ENCODE assay signal across 12 mouse cellular contexts in the genomic region with DNA sequence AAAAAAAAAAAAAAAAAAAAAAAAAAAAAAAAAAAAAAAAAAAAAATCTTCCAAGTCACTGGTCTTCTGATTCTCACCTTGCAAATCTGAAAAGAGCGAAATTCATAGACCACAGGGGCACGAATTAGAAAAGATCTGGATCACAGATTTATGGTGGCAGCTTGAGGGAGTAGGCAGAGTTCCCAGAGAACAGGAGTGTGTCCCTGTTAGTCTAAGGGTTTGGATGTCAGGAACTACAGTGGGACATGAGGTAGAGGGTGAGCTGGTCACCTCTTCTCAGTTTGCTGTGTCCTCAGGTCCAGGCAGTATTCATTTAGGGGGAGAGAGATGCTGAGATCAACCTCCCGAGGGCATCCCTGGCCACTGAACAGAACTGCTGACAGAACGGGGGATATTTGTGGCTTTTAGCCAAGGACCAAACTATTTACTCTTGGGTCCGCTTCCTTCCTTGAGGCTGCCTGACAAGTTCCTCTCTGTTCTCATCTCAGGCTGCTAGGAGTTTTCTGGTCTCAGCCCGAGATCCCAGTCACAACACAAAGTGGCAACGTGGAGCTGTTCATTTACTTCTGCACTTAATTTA.
DNase-seq lines count a peak whose midpoint lies in the region; ATAC-seq and TF ChIP-seq lines count a peak whose summit lies in the region.
"Had no signal": no experiment of that assay in that cellular context is flagged by ENCODE, and none has a peak within 500 bp of the region (broad histone marks: within the 10 kb centered on the region; RNA-seq: fewer than 3 reads in every experiment).

No protein-coding gene starts in this region.

- H3K27ac ChIP-seq in kidney, adult 2 months (ENCODE audit: insufficient read depth, low read depth, low read length) = no peak overlapping the region
- no peak overlapping the region for H3K27ac ChIP-seq in kidney, embryonic 14.5 days (ENCODE audit: low read depth, low read length)
- no peak overlapping the region for H3K27ac ChIP-seq in limb, embryonic 14.5 days (replicated peaks; ENCODE audit: low read depth, low read length)
- H3K27ac ChIP-seq: liver, embryonic 13.5 days; midbrain, embryonic 15.5 days; neural tube, embryonic 15.5 days had no signal

- 19% methylated on average over 7 of the region's 7 CpGs for WGBS in kidney, adult 2 months
- WGBS in kidney, embryonic 14.5 days = 29% methylated on average over 7 of the region's 7 CpGs
- 45% methylated on average over 7 of the region's 7 CpGs for WGBS in limb, embryonic 14.5 days

- no peak overlapping the region for H3K4me3 ChIP-seq in kidney, adult 2 months (ENCODE audit: insufficient read depth, low read depth, low read length)
- H3K4me3 ChIP-seq in kidney, embryonic 14.5 days (ENCODE audit: low read length) = no peak overlapping the region
- no peak overlapping the region for H3K4me3 ChIP-seq in limb, embryonic 14.5 days (replicated peaks; ENCODE audit: low read length)
- H3K4me3 ChIP-seq: liver, embryonic 13.5 days; midbrain, embryonic 15.5 days; neural tube, embryonic 15.5 days had no signal

- H3K36me3 ChIP-seq in kidney, adult 2 months (ENCODE audit: control insufficient read depth, insufficient read depth, low read length) = no peaks in the 10 kb centered on the region
- no peaks in the 10 kb centered on the region for H3K36me3 ChIP-seq in kidney, embryonic 14.5 days (ENCODE audit: control insufficient read depth, insufficient read depth, low read length)
- no peaks in the 10 kb centered on the region for H3K36me3 ChIP-seq in limb, embryonic 14.5 days (ENCODE audit: control insufficient read depth, insufficient read depth, low read length)
- H3K36me3 ChIP-seq: liver, embryonic 13.5 days; midbrain, embryonic 15.5 days; neural tube, embryonic 15.5 days had no signal

- ATAC-seq in kidney, embryonic 14.5 days (ENCODE audit: low FRiP score, low TSS enrichment) = no peak
- no peak for ATAC-seq in limb, embryonic 14.5 days (ENCODE audit: low FRiP score, low read depth)
- ATAC-seq: midbrain, embryonic 15.5 days had no signal

- H3K27me3 ChIP-seq in kidney, adult 2 months (replicated peaks; ENCODE audit: control insufficient read depth, insufficient read depth, low read length) = no peaks in the 10 kb centered on the region
- H3K27me3 ChIP-seq in kidney, embryonic 14.5 days (ENCODE audit: control insufficient read depth, insufficient read depth, low read length) = no peaks in the 10 kb centered on the region
- no peaks in the 10 kb centered on the region for H3K27me3 ChIP-seq in limb, embryonic 14.5 days (ENCODE audit: control insufficient read depth, insufficient read depth, low read length)
- H3K27me3 ChIP-seq: liver, embryonic 13.5 days; midbrain, embryonic 15.5 days; neural tube, embryonic 15.5 days had no signal

- no peak for TF ChIP-seq CTCF in kidney, adult 2 months (conservative IDR thresholded peaks at IDR 0.05; ENCODE audit: insufficient read depth, insufficient read length, low read depth, low read length)

- H3K4me1 ChIP-seq in kidney, adult 2 months (ENCODE audit: control insufficient read depth, insufficient read depth, low read length) = peaks cover 25% of the 10 kb centered on the region; the same call in 1 of the 2 replicates
- peaks cover 11% of the 10 kb centered on the region; the same call in 1 of the 2 replicates for H3K4me1 ChIP-seq in kidney, embryonic 14.5 days (ENCODE audit: control insufficient read depth, insufficient read depth, low read length)
- peaks cover 11% of the 10 kb centered on the region for H3K4me1 ChIP-seq in limb, embryonic 14.5 days (ENCODE audit: control insufficient read depth, insufficient read depth, low read length)

- H3K4me2 ChIP-seq in kidney, embryonic 14.5 days (replicated peaks; ENCODE audit: low read depth, low read length) = no peak overlapping the region
- H3K4me2 ChIP-seq in limb, embryonic 14.5 days (replicated peaks; ENCODE audit: low read depth, low read length, severe bottlenecking) = no peak overlapping the region
- H3K4me2 ChIP-seq: liver, embryonic 13.5 days; midbrain, embryonic 15.5 days; neural tube, embryonic 15.5 days had no signal

- no peak overlapping the region for H3K9ac ChIP-seq in kidney, embryonic 14.5 days (ENCODE audit: low read depth, low read length)
- no peak overlapping the region for H3K9ac ChIP-seq in limb, embryonic 14.5 days (ENCODE audit: low read depth, low read length, severe bottlenecking)
- H3K9ac ChIP-seq: liver, embryonic 13.5 days; midbrain, embryonic 15.5 days; neural tube, embryonic 15.5 days had no signal

- DNase-seq in embryo, embryonic 9.5 days (ENCODE audit: extremely low spot score) = peak; percentile 5
- DNase-seq in embryo, embryonic 10 days (ENCODE audit: low spot score) = no peak
- peak; percentile 52 for DNase-seq in kidney, adult 2 months
- DNase-seq in brain, adult 2 months (ENCODE audit: low read depth, low spot score) = peak; percentile 73
- peak; percentile 44 for DNase-seq in limb, embryonic 14.5 days (ENCODE audit: low spot score)
- no peak for DNase-seq in urinary bladder, adult 2 months (ENCODE audit: low spot score)
- DNase-seq in urinary bladder, postnatal 14 days (ENCODE audit: low spot score) = no peak
- DNase-seq: liver, embryonic 13.5 days; right cerebral cortex, postnatal 25 days had no signal

- no peaks in the 10 kb centered on the region for H3K9me3 ChIP-seq in kidney, embryonic 14.5 days (ENCODE audit: control insufficient read depth, low read length)
- no peaks in the 10 kb centered on the region for H3K9me3 ChIP-seq in limb, embryonic 14.5 days (ENCODE audit: control insufficient read depth, low read length)
- H3K9me3 ChIP-seq: liver, embryonic 13.5 days; midbrain, embryonic 15.5 days; neural tube, embryonic 15.5 days had no signal

- no peak for TF ChIP-seq POLR2A in kidney, adult 2 months (IDR thresholded peaks at IDR 0.05; ENCODE audit: low read depth, low read length)
- TF ChIP-seq POLR2A in limb, embryonic 14.5 days (IDR thresholded peaks at IDR 0.05; ENCODE audit: borderline replicate concordance, extremely low read depth, insufficient read depth, insufficient read length) = no peak

Comparison
In these comparisons a context has a peak if more than half of its experiments do, and no peak if none do; other contexts are left out.
1. DNase-seq: peak in embryo, embryonic 9.5 days (single experiment), kidney, adult 2 months (single experiment), brain, adult 2 months (single experiment) and limb, embryonic 14.5 days (single experiment); none in embryo, embryonic 10 days (single experiment), urinary bladder, adult 2 months (single experiment) and urinary bladder, postnatal 14 days (single experiment).